Mouse (Mus musculus) E14TG2a.4 (cell line): Measurements from ENCODE around the gene Arhgap22.

Source experiments
- H3K27me3 ChIP-seq: 2 replicates; pipeline ENCODE4 v1.6.1; 2014; ENCODE audit warnings: low read length, control low read depth; ENCODE audit not compliant: insufficient read depth
- H3K36me3 ChIP-seq: 2 replicates; pipeline ENCODE4 v1.6.1; 2014; ENCODE audit warnings: low read length, control low read depth; ENCODE audit not compliant: insufficient read depth
- H3K4me1 ChIP-seq: replicated peaks from 2 replicates; pipeline ENCODE4 v1.6.1; 2014; ENCODE audit warnings: low read depth, low read length, control low read depth
- H3K4me3 ChIP-seq: replicated peaks from 2 replicates; pipeline ENCODE4 v1.5.1; 2014; ENCODE audit warnings: mild to moderate bottlenecking, low read length
- H3K9me3 ChIP-seq: 2 replicates; pipeline ENCODE4 v1.6.1; 2014; ENCODE audit warnings: low read length, control low read depth
- CTCF ChIP-seq: conservative IDR thresholded peaks from 2 replicates; pipeline ENCODE4 v1.5.1; 2014; ENCODE audit warnings: low read length
- NANOG ChIP-seq: IDR thresholded peaks from 2 replicates; pipeline ENCODE4 v1.6.1; 2014; ENCODE audit warnings: borderline replicate concordance, low read length, mixed read lengths
- POU5F1 ChIP-seq: IDR thresholded peaks from 2 replicates; pipeline ENCODE4 v1.6.1; 2014; ENCODE audit warnings: low read length, borderline replicate concordance

Arhgap22 gene

GRCm38 (mm10) chr14:33276240-33276639, 62.4 kb downstream of the Arhgap22 start:
- Histone ChIP-seq H3K36me3 (no peaks in the 10 kb centered on the region), H3K4me3 (no peak overlapping the region), H3K9me3 (no peaks in the 10 kb centered on the region), H3K4me1 (no peaks in the 10 kb centered on the region), H3K27me3 (no peaks in the 10 kb centered on the region)
- no peak for TF ChIP-seq CTCF
- no peak for TF ChIP-seq NANOG
- TF ChIP-seq POU5F1, result no peak

DNA sequence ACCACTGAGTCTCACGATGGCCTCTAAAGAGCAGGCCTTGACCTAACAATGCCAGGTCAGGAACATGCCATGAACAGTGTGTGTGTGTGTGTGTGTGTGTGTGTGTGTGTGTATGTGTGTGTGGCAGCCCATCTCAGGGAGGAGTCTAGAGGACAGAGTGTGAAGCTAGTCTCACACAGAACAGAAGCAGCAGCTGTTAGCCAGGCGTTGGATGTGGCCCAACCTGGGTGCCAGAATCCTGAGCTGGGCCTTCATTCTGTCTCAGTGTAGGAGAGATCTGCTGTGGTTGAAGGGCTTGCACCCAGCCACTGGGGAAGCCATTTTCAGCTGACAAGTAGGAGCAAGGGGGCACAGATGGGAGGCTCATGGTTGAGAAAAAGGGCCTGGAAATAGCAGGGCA, 64.5 kb downstream of the Arhgap22 start:
- TF ChIP-seq POU5F1 (no peak), NANOG (no peak), CTCF (no peak)
- Histone ChIP-seq H3K27me3 (no peaks in the 10 kb centered on the region), H3K9me3 (no peaks in the 10 kb centered on the region), H3K4me3 (no peak overlapping the region), H3K4me1 (no peaks in the 10 kb centered on the region), H3K36me3 (no peaks in the 10 kb centered on the region)

GRCm38 (mm10) chr14:33280921-33281320, 67.1 kb downstream of the Arhgap22 start:
- TF ChIP-seq POU5F1 (no peak), NANOG (no peak), CTCF (no peak)
- Histone ChIP-seq H3K4me3 (no peak overlapping the region), H3K4me1 (no peaks in the 10 kb centered on the region), H3K27me3 (no peaks in the 10 kb centered on the region), H3K36me3 (no peaks in the 10 kb centered on the region), H3K9me3 (no peaks in the 10 kb centered on the region)

DNA sequence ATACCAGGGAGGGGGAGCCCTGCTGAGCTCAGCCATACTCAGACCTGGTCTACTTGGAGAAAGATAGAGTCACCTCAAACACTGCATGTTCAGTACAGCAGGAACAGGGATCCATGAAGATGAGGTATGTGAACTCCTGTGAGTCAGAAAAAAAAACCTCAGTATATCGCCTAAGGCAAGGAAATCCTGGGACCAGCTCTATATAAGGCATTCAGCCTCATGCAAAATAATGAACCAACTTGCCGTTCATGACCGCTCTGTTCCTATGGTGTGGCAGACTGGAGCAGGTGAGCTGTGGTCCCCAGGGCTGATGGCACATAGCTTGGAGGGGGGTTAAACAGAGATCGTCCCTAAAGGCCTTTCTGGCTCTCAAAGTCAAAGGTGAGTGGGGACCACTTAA, 68.6 kb downstream of the Arhgap22 start:
- Histone ChIP-seq H3K27me3 (no peaks in the 10 kb centered on the region), H3K4me1 (no peaks in the 10 kb centered on the region), H3K4me3 (no peak overlapping the region), H3K9me3 (no peaks in the 10 kb centered on the region), H3K36me3 (no peaks in the 10 kb centered on the region)
- no peak for TF ChIP-seq NANOG
- no peak for TF ChIP-seq POU5F1
- no peak for TF ChIP-seq CTCF

DNA sequence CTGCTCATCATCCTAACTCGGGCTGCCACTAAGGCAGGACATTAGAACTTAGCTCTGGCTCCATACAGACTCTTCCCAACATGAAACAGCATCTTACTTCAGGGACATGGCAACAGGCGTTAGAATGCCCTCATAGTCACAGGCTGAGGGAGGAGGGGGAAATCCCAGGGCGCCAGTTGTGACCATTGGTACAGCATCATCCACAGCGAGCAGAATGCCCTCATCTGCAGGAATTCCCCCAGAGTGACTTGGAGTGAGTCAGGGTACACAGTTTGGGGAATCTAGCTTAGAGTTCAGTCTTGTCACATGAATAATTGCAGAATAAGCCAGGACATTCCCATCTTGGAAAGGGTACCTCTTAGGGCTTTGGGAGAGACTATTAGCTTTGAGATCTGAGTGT, 74.1 kb downstream of the Arhgap22 start:
- no peaks in the 10 kb centered on the region for H3K36me3 ChIP-seq
- no peaks in the 10 kb centered on the region for H3K4me1 ChIP-seq
- no peak overlapping the region for H3K4me3 ChIP-seq
- no peak for TF ChIP-seq NANOG
- no peak for TF ChIP-seq POU5F1
- no peak for TF ChIP-seq CTCF
- H3K9me3 ChIP-seq, result no peaks in the 10 kb centered on the region
- no peaks in the 10 kb centered on the region for H3K27me3 ChIP-seq

DNA sequence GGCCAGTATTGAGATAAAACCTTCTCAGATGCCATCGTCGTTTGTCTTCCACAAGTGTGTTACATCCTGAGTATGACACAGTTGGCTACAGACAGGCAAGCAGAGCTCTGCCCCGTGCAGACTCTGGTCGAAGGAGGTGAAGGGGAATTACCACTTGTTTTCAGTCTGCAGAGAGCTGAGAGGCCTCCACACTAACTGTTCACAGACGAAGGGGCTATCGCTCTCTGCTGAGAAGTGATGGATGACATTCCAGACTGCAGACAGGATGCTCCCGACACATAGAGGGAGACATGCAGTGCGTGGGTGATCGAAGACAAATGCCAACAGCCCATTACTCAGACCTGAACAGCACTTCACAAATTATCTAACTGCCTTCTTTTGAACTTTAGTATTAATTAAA, 76.2 kb downstream of the Arhgap22 start:
- Histone ChIP-seq H3K27me3 (no peaks in the 10 kb centered on the region), H3K4me3 (no peak overlapping the region), H3K36me3 (no peaks in the 10 kb centered on the region), H3K9me3 (no peaks in the 10 kb centered on the region), H3K4me1 (peaks cover 3% of the 10 kb centered on the region)
- TF ChIP-seq POU5F1, result no peak
- TF ChIP-seq NANOG, result no peak
- no peak for TF ChIP-seq CTCF

DNA sequence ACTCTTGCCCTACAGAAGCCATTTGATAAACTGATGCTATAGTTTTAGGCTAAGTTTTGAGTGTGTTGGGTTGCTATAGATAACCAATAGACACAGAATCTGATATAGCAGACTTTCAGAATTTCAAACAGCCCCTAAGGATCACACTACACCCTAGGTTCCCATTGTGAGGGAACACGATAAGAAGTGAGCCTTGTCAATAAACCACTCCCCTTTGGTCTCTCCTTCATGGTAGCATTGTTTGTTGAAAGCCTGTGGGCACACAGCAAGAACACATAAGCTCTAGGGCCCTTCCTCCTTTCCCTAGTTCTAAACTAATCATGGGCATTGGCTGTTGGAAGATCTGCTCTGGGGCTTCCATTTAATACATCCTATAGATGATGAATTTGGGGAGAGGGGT, 80.7 kb downstream of the Arhgap22 start:
- Histone ChIP-seq H3K27me3 (no peaks in the 10 kb centered on the region), H3K4me3 (no peak overlapping the region), H3K36me3 (no peaks in the 10 kb centered on the region), H3K4me1 (peaks cover 9% of the 10 kb centered on the region), H3K9me3 (no peaks in the 10 kb centered on the region)
- TF ChIP-seq NANOG, result no peak
- no peak for TF ChIP-seq CTCF
- no peak for TF ChIP-seq POU5F1

DNA sequence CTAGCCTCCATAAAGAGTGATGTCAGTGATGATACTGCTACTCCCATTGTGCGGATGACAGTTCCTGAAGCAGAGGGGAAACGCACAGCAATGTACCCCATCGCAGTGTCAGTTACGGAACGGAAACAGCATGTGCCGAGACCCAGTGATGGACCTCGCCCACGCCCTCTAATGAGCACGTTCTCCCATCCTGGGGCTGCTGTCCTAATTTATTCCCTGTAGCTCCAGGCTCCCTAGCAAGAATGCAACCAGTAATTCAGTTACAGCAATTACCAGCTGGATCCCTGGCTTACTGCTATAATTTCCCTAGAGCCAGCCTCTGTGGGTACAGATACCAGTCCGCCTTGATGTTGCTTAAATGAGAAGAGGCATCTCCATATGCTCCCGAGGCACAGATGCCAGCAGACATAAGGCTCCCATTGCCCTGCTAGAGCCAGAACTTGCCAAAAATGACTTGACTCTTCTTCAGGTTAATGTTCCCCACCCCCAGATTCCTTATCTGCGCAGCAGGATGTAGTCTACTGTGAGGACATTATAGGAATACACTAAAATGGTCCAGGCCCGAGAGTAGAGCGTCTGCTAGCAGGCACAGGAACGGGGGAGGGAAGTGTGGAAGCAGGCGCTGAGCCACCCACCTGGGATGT, 83.0 kb downstream of the Arhgap22 start:
- TF ChIP-seq CTCF, result no peak
- Histone ChIP-seq H3K36me3 (no peaks in the 10 kb centered on the region), H3K4me1 (peaks cover 9% of the 10 kb centered on the region), H3K9me3 (no peaks in the 10 kb centered on the region), H3K4me3 (no peak overlapping the region), H3K27me3 (no peaks in the 10 kb centered on the region)

DNA sequence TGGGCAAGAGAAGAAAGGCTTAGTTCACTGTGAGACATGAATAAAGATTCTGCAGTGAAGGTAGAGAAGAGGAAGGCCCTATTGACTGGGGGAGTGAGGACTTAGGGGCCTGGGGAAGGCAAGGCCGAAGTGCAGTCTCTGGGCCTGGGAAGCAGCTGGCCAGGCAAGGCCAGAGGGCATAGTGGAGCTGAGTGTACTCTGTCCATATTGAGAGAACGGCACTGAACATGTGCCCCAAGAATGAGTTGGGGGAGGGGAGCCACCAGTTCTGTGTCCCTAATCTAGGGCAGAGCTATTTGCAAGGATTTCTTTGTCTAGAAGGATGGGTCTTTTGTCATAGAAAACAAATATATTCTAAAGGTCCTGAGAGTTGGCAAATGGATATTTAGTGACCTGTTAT, 86.8 kb downstream of the Arhgap22 start:
- TF ChIP-seq CTCF, result no peak
- TF ChIP-seq POU5F1, result no peak
- TF ChIP-seq NANOG, result no peak
- H3K36me3 ChIP-seq, result no peaks in the 10 kb centered on the region
- H3K27me3 ChIP-seq, result peaks cover 5% of the 10 kb centered on the region
- no peaks in the 10 kb centered on the region for H3K9me3 ChIP-seq
- peaks cover 6% of the 10 kb centered on the region for H3K4me1 ChIP-seq
- H3K4me3 ChIP-seq, result no peak overlapping the region

DNA sequence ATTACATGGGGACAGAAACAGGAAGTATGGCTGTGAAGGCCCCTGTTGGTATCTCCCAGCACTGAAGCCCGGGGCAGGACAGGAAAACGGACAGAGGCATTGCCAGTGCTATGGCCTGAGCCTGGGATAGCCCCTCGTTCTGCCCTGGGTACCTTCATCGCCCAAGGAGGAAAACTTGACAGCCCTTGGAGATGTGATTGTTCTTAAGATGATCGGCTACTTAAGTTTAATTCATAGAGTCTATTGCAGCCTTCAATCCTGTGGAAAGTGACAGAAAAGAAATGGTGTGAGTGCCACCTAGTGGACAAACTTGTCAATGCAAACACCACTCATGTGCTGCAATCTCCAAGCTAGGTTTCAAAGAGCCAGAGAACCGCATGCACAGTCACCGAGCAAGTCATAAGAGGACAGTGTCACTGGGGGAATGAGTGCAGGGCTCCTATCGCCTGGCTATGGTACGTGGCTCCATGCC, 89.6 kb downstream of the Arhgap22 start:
- no peak for TF ChIP-seq NANOG
- TF ChIP-seq POU5F1, result no peak
- peak; percentile 57 for TF ChIP-seq CTCF
- no peak overlapping the region for H3K4me3 ChIP-seq

More for the DNA sequence above, 89.6 kb downstream of the Arhgap22 start:
- Histone ChIP-seq H3K4me1 (peaks cover 9% of the 10 kb centered on the region), H3K9me3 (no peaks in the 10 kb centered on the region), H3K36me3 (no peaks in the 10 kb centered on the region), H3K27me3 (peaks cover 5% of the 10 kb centered on the region)
